Mouse (Mus musculus) forebrain, embryonic 12.5 days (tissue): ENCODE data around the gene Mtcl1. TPM values are rescaled to one million over a fixed set of nuclear protein-coding genes. Genes with fewer than 3 reads are reported as not detected.

Experiments
- ATAC-seq: fragments of 200-750 bp; cut with Nextera tagmentation; 2 replicates; pipeline ENCODE4 v1.8.0; 2017; ENCODE audit warnings: moderate TSS enrichment; ENCODE audit not compliant: low FRiP score
- H3K27ac ChIP-seq: fragments of 300-500 bp; sonication (generic); 2 replicates; pipeline ENCODE4 v1.5.1; 2016; ENCODE audit warnings: mild to moderate bottlenecking
- H3K27me3 ChIP-seq: fragments of 300-500 bp; sonication (generic); 2 replicates; pipeline ENCODE4 v1.6.1; 2016; ENCODE audit warnings: mild to moderate bottlenecking
- H3K36me3 ChIP-seq: fragments of 300-500 bp; sonication (generic); replicated peaks from 2 replicates; pipeline ENCODE4 v1.6.1; 2016; ENCODE audit warnings: mild to moderate bottlenecking
- H3K4me1 ChIP-seq: fragments of 300-500 bp; sonication (generic); 2 replicates; pipeline ENCODE4 v1.6.1; 2016
- H3K4me2 ChIP-seq: fragments of 300-500 bp; sonication (generic); 2 replicates; pipeline ENCODE4 v1.6.1; 2016; ENCODE audit warnings: mild to moderate bottlenecking, moderate library complexity
- H3K4me3 ChIP-seq: fragments of 300-500 bp; sonication (generic); replicated peaks from 2 replicates; pipeline ENCODE4 v1.5.1; 2016; ENCODE audit warnings: mild to moderate bottlenecking
- H3K9ac ChIP-seq: fragments of 300-500 bp; sonication (generic); 2 replicates; pipeline ENCODE4 v1.6.1; 2016; ENCODE audit warnings: mild to moderate bottlenecking
- H3K9me3 ChIP-seq: fragments of 300-500 bp; sonication (generic); 2 replicates; pipeline ENCODE4 v1.6.1; 2016
- WGBS: fragments of 180-500 bp; shearing (Covaris S2); methylation state at CpG from one replicate; pipeline ENCODE4 v1.1.7; 2016; 5-methylcytosine and 5-hydroxymethylcytosine counted together
- polyA plus RNA-seq: library from polyadenylated mRNA; unstranded; fragments of >200 nt; fragmentation: Nextera tagmentation; extraction: Ambion mirVana; gene quantifications from 2 replicates; pipeline ENCODE4 v1.2.1, GENCODE M21; 2016

Gene Mtcl1
- polyA plus RNA-seq, 1 experiment from 2014 or later = 43.0 TPM

- peak; percentile 76 for ATAC-seq
- Histone ChIP-seq H3K36me3 (no peaks in the 10 kb centered on the region), H3K27ac (peak overlapping the region; percentile 80), H3K9me3 (no peaks in the 10 kb centered on the region), H3K9ac (0 out of 2 replicates have a peak overlapping the region, but pooled peaks have one; percentile 3), H3K27me3 (peaks cover 25% of the 10 kb centered on the region), H3K4me3 (peak overlapping the region; percentile 17; the same call in 1 of the 2 replicates), H3K4me2 (peak overlapping the region; percentile 53), H3K4me1 (peaks cover 50% of the 10 kb centered on the region)
- 11% methylated on average over 14 of the region's 14 CpGs for WGBS
Observed at GRCm38 (mm10) chr17:66416841-66417313, 32.7 kb downstream of the Mtcl1 start.

- Histone ChIP-seq H3K27me3 (peaks cover 25% of the 10 kb centered on the region; the same call in 1 of the 2 replicates), H3K4me1 (peaks cover 55% of the 10 kb centered on the region), H3K9me3 (no peaks in the 10 kb centered on the region), H3K36me3 (no peaks in the 10 kb centered on the region), H3K4me3 (peak overlapping the region; percentile 17; the same call in 1 of the 2 replicates), H3K27ac (peak overlapping the region; percentile 80), H3K9ac (0 out of 2 replicates have a peak overlapping the region, but pooled peaks have one; percentile 3), H3K4me2 (peak overlapping the region; percentile 53)
- WGBS = 41% methylated on average over 7 of the region's 7 CpGs
- no peak for ATAC-seq
Observed at GRCm38 (mm10) chr17:66416436-66416835, 33.1 kb downstream of the Mtcl1 start.

GRCm38 (mm10) chr17:66414331-66414730, 35.2 kb downstream of the Mtcl1 start:
- no peak for ATAC-seq

GRCm38 (mm10) chr17:66412155-66412970, 37.2 kb downstream of the Mtcl1 start:
- Histone ChIP-seq H3K9me3 (no peaks in the 10 kb centered on the region), H3K36me3 (peaks cover 8% of the 10 kb centered on the region; the same call in 1 of the 2 replicates), H3K27ac (peak overlapping the region; percentile 62), H3K4me1 (peaks cover 45% of the 10 kb centered on the region), H3K27me3 (peaks cover 7% of the 10 kb centered on the region; the same call in 1 of the 2 replicates), H3K4me2 (peak overlapping the region; percentile 10; the same call in 1 of the 2 replicates), H3K9ac (no peak overlapping the region), H3K4me3 (no peak overlapping the region)
- WGBS = 14% methylated on average over 12 of the region's 12 CpGs
- peak; percentile 68 for ATAC-seq

More at GRCm38 (mm10) chr17:66414331-66414730, 35.2 kb downstream of the Mtcl1 start:
- H3K9me3 ChIP-seq = no peaks in the 10 kb centered on the region
- peaks cover 8% of the 10 kb centered on the region; the same call in 1 of the 2 replicates for H3K36me3 ChIP-seq
- WGBS = 90% methylated on average over 1 of the region's 1 CpGs
- H3K4me1 ChIP-seq = peaks cover 60% of the 10 kb centered on the region
- no peak overlapping the region for H3K9ac ChIP-seq
- peaks cover 19% of the 10 kb centered on the region; the same call in 1 of the 2 replicates for H3K27me3 ChIP-seq
- H3K4me2 ChIP-seq = no peak overlapping the region
- H3K4me3 ChIP-seq = no peak overlapping the region
- H3K27ac ChIP-seq = no peak overlapping the region

- Histone ChIP-seq H3K4me1 (peaks cover 41% of the 10 kb centered on the region), H3K4me2 (no peak overlapping the region), H3K27ac (0 out of 2 replicates have a peak overlapping the region, but pooled peaks have one; percentile 1), H3K9me3 (no peaks in the 10 kb centered on the region), H3K9ac (no peak overlapping the region), H3K4me3 (no peak overlapping the region), H3K36me3 (peaks cover 8% of the 10 kb centered on the region; the same call in 1 of the 2 replicates), H3K27me3 (peaks cover 7% of the 10 kb centered on the region; the same call in 1 of the 2 replicates)
- no peak for ATAC-seq
- WGBS = 85% methylated on average over 11 of the region's 11 CpGs
Observed at GRCm38 (mm10) chr17:66410884-66411426, 38.6 kb downstream of the Mtcl1 start.

GRCm38 (mm10) chr17:66409070-66409605, 40.4 kb downstream of the Mtcl1 start:
- H3K9me3 ChIP-seq = no peaks in the 10 kb centered on the region
- H3K9ac ChIP-seq = no peak overlapping the region
- H3K4me1 ChIP-seq = peaks cover 57% of the 10 kb centered on the region
- no peak overlapping the region for H3K4me2 ChIP-seq
- no peak overlapping the region for H3K4me3 ChIP-seq
- H3K27me3 ChIP-seq = peaks cover 5% of the 10 kb centered on the region; the same call in 1 of the 2 replicates
- ATAC-seq = no peak
- H3K27ac ChIP-seq = no peak overlapping the region
- H3K36me3 ChIP-seq = peaks cover 8% of the 10 kb centered on the region; the same call in 1 of the 2 replicates
- WGBS = 93% methylated on average over 9 of the region's 9 CpGs

GRCm38 (mm10) chr17:66408400-66408799, 41.1 kb downstream of the Mtcl1 start:
- Histone ChIP-seq H3K27ac (no peak overlapping the region), H3K4me2 (no peak overlapping the region), H3K9me3 (no peaks in the 10 kb centered on the region), H3K4me1 (peaks cover 61% of the 10 kb centered on the region), H3K4me3 (no peak overlapping the region), H3K9ac (no peak overlapping the region), H3K36me3 (peaks cover 8% of the 10 kb centered on the region; the same call in 1 of the 2 replicates), H3K27me3 (peaks cover 5% of the 10 kb centered on the region; the same call in 1 of the 2 replicates)
- 92% methylated on average over 5 of the region's 5 CpGs for WGBS
- no peak for ATAC-seq

GRCm38 (mm10) chr17:66407833-66408232, 41.7 kb downstream of the Mtcl1 start:
- Histone ChIP-seq H3K4me2 (no peak overlapping the region), H3K27ac (no peak overlapping the region), H3K27me3 (peaks cover 5% of the 10 kb centered on the region; the same call in 1 of the 2 replicates), H3K4me3 (no peak overlapping the region), H3K36me3 (peaks cover 8% of the 10 kb centered on the region; the same call in 1 of the 2 replicates), H3K9me3 (no peaks in the 10 kb centered on the region), H3K4me1 (peaks cover 61% of the 10 kb centered on the region), H3K9ac (no peak overlapping the region)
- WGBS = 66% methylated on average over 8 of the region's 8 CpGs
- ATAC-seq = no peak

GRCm38 (mm10) chr17:66405601-66406000, 43.9 kb downstream of the Mtcl1 start:
- H3K9me3 ChIP-seq = no peaks in the 10 kb centered on the region
- H3K27ac ChIP-seq = 0 out of 2 replicates have a peak overlapping the region, but pooled peaks have one; percentile 13
- no peak overlapping the region for H3K9ac ChIP-seq
- H3K27me3 ChIP-seq = peaks cover 5% of the 10 kb centered on the region; the same call in 1 of the 2 replicates
- no peak overlapping the region for H3K4me3 ChIP-seq
- ATAC-seq = no peak
- peak overlapping the region; percentile 13 for H3K4me2 ChIP-seq
- 53% methylated on average over 7 of the region's 7 CpGs for WGBS
- H3K4me1 ChIP-seq = peaks cover 61% of the 10 kb centered on the region
- H3K36me3 ChIP-seq = peaks cover 8% of the 10 kb centered on the region; the same call in 1 of the 2 replicates

- H3K4me1 ChIP-seq = peaks cover 61% of the 10 kb centered on the region
- H3K9me3 ChIP-seq = no peaks in the 10 kb centered on the region
- WGBS = 20% methylated on average over 10 of the region's 10 CpGs
- peaks cover 5% of the 10 kb centered on the region; the same call in 1 of the 2 replicates for H3K27me3 ChIP-seq
- H3K9ac ChIP-seq = no peak overlapping the region
- H3K4me3 ChIP-seq = no peak overlapping the region
- H3K36me3 ChIP-seq = peaks cover 3% of the 10 kb centered on the region; the same call in 1 of the 2 replicates
- peak overlapping the region; percentile 37; the same call in 1 of the 2 replicates for H3K27ac ChIP-seq
- no peak for ATAC-seq
- peak overlapping the region; percentile 13 for H3K4me2 ChIP-seq
Observed at GRCm38 (mm10) chr17:66404883-66405590, 44.5 kb downstream of the Mtcl1 start.

- H3K27me3 ChIP-seq = 0 out of 2 replicates have a peak, but pooled peaks cover 5% of the 10 kb centered on the region
- no peak for ATAC-seq
- no peak overlapping the region for H3K4me3 ChIP-seq
- 27% methylated on average over 6 of the region's 6 CpGs for WGBS
- H3K4me2 ChIP-seq = no peak overlapping the region
- no peaks in the 10 kb centered on the region for H3K9me3 ChIP-seq
- no peak overlapping the region for H3K9ac ChIP-seq
- H3K36me3 ChIP-seq = no peaks in the 10 kb centered on the region; the same call in 1 of the 2 replicates
- H3K4me1 ChIP-seq = peaks cover 59% of the 10 kb centered on the region
- H3K27ac ChIP-seq = 0 out of 2 replicates have a peak overlapping the region, but pooled peaks have one; percentile 19
Observed at GRCm38 (mm10) chr17:66402791-66403470, 46.6 kb downstream of the Mtcl1 start.
